In genomic region chr7:111395972-111396371, GRCm38 (mm10) we compare ENCODE assay signal across 28 mouse cellular contexts.
DNase-seq lines count a peak whose midpoint lies in the region; TF ChIP-seq lines count a peak whose summit lies in the region.
"Had no signal": no experiment of that assay in that cellular context is flagged by ENCODE, and none has a peak within 500 bp of the region (broad histone marks: within the 10 kb centered on the region; RNA-seq: fewer than 3 reads in every experiment).

No protein-coding gene starts in this region.

- peak; percentile 50 to 52 for DNase-seq in frontal cortex, adult 2 months (ENCODE audit: extremely low spot score in 1 of 2, low spot score in 1 of 2)
- DNase-seq in frontal cortex, postnatal 25 days (ENCODE audit: low spot score in 2 of 2) = no peak
- DNase-seq in right cerebral cortex, adult 18-20 months = peak; percentile 28
- no peak for DNase-seq in right cerebral cortex, postnatal 4 days
- no peak for DNase-seq in lung, postnatal 10 days
- DNase-seq: adrenal gland, postnatal 10 days; adrenal gland, postnatal 36 days; B cell, adult 2 months; cerebellum, adult 11 months; cerebellum, adult 2 months; cerebellum, adult 9-11 months; cerebellum, postnatal 25 days; embryo, embryonic 11 days; gastrocnemius, postnatal 10 days; gastrocnemius, postnatal 36 days; heart, adult 2 months; heart, postnatal 14 days; heart, postnatal 4 days had no signal

- H3K27ac ChIP-seq in cortical plate, adult 2 months (ENCODE audit: insufficient read depth, low read length) = 0 out of 2 replicates have a peak overlapping the region, but pooled peaks have one; percentile 54
- H3K27ac ChIP-seq: embryonic facial prominence, embryonic 10.5 days; embryonic facial prominence, embryonic 13.5 days; forebrain, embryonic 12.5 days; forebrain, embryonic 15.5 days; heart, adult 2 months; heart, embryonic 10.5 days; heart, embryonic 13.5 days; hindbrain, embryonic 12.5 days; hindbrain, embryonic 15.5 days had no signal

- H3K4me1 ChIP-seq in cortical plate, adult 2 months (ENCODE audit: control insufficient read depth, insufficient read depth, low read length) = peaks cover 6% of the 10 kb centered on the region; the same call in 1 of the 2 replicates
- H3K4me1 ChIP-seq: embryonic facial prominence, embryonic 10.5 days; embryonic facial prominence, embryonic 13.5 days; heart, embryonic 10.5 days; heart, embryonic 13.5 days had no signal

- TF ChIP-seq POLR2A in cortical plate, adult 2 months (IDR thresholded peaks at IDR 0.05; ENCODE audit: extremely low read depth, insufficient read depth, low read length) = no peak

- no peak overlapping the region for H3K4me3 ChIP-seq in cortical plate, adult 2 months (ENCODE audit: insufficient read depth, low read length)
- H3K4me3 ChIP-seq: embryonic facial prominence, embryonic 10.5 days; embryonic facial prominence, embryonic 13.5 days; erythroblast, embryonic 14.5 days; forebrain, embryonic 12.5 days; forebrain, embryonic 15.5 days; heart, adult 2 months; heart, embryonic 10.5 days; heart, embryonic 13.5 days; hindbrain, embryonic 12.5 days; hindbrain, embryonic 15.5 days had no signal

- no peak for TF ChIP-seq CTCF in cortical plate, adult 2 months (IDR thresholded peaks at IDR 0.05; ENCODE audit: extremely low read depth, insufficient read depth, low read length)

Comparison
In these comparisons a context has a peak if more than half of its experiments do, and no peak if none do; other contexts are left out.
1. DNase-seq: peak in frontal cortex, adult 2 months (2 of 2) and right cerebral cortex, adult 18-20 months (single experiment); none in frontal cortex, postnatal 25 days (0 of 2), right cerebral cortex, postnatal 4 days (single experiment) and lung, postnatal 10 days (single experiment).